Mouse (Mus musculus) cerebellum, postnatal 36 days (tissue): Measurements from ENCODE around the gene 5730522E02Rik.
A peak's percentile ranks its signal among the peaks of the same experiment; 100 is the strongest.
"Not testable (repeated sequence)": the region's sequence is repeated elsewhere in the genome, so short reads cannot be mapped to it uniquely, and the experiment has no call there.

ENCODE experiments used
- DNase-seq, 2 experiments: peaks; one replicate each; pipeline ENCODE4 v3.0.0; 2021 to 2022; ENCODE audit warnings: mixed read lengths in 2 of 2

5730522E02Rik gene

DNA sequence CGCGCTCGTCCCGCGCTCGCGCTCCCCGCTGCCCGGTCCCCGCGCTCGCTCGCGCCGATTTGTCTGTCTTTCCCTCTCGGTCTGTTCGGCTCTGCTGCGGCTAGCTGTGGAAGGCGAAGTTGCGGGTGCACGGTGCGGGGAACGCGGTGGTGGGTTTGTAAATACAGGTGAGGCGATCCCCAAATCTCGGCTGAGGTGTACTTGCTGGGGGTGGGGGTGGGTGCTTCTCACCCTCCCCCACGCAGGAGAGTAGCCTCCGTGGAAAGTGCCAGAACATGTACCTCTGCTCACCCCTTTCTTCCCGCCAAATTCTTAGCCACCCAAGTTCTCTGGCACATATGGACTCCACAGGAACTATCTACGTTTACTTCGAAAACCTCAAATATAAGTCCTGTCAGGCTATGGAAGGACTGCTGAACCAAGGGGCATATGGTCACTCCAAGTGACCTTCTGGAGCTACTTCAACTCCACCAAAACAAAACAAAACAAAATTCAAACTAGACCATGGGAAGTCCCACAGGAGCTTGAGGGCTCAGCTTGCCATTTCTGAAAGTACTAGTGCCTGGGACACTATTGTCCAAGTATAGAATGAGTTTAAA is at the start of gene 5730522E02Rik:
Gene 5730522E02Rik (minus strand): TSS at position 182 of the 599 bp plus-strand sequence.
- DNase-seq = peak in 1 of 2 experiments; percentile 32

DNA sequence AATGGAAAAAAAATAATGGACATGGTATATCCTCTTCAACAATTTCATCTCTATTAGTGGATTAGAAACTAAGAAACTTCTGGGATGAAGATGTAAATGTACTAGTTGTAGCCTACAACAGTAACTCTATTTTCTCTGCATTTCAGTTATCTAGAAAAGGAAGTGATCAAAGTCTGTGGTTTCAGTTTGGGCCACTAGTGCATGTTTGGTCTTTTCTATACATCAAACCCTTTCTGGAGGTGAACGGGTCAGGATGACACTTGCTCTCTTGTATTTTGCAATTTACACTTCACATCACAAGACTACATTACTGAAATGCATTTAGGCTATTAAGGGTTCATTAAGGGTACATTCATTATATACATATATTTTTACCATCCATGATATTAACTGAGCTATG is 26.0 kb upstream of the 5730522E02Rik start:
- DNase-seq = no peak

DNA sequence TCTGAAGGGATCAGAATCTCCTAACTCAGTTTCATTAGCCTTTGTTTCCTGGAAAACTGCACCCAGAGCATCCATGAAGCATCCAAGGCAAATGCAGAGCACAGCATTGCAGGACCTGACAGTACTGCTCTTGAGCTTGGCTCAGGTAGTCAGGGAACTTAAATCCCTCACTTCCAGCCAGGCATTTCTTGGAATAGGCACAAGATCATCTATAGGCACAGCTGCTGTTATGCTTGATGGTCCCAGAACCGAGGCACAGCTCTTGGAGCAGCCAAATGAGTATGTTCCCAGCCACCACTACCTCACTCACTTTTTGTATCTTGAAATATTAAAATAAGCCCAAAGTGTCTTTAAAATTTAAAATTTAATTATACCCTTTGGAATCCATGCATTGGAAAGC is 19.3 kb upstream of the 5730522E02Rik start:
- no peak for DNase-seq

DNA sequence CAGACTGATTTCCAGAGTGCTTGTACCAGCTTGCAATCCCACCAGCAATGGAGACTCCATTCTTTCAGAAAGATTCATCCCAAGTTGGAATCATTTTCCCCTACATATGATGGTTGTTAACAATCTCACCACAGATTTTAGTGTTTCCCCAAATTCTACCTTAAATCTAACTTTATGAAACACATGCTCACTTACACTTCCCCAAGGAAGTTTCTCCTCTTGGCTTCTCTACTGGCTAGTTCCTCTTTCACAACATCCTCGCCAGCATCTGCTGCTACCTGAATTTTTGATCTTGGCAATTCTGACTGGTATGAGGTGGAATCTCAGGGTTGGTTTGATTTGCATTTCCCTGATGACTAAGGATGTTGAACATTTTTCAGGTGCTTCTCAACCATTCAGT is 3.1 kb upstream of the 5730522E02Rik start:
- DNase-seq = not testable (repeated sequence)

DNA sequence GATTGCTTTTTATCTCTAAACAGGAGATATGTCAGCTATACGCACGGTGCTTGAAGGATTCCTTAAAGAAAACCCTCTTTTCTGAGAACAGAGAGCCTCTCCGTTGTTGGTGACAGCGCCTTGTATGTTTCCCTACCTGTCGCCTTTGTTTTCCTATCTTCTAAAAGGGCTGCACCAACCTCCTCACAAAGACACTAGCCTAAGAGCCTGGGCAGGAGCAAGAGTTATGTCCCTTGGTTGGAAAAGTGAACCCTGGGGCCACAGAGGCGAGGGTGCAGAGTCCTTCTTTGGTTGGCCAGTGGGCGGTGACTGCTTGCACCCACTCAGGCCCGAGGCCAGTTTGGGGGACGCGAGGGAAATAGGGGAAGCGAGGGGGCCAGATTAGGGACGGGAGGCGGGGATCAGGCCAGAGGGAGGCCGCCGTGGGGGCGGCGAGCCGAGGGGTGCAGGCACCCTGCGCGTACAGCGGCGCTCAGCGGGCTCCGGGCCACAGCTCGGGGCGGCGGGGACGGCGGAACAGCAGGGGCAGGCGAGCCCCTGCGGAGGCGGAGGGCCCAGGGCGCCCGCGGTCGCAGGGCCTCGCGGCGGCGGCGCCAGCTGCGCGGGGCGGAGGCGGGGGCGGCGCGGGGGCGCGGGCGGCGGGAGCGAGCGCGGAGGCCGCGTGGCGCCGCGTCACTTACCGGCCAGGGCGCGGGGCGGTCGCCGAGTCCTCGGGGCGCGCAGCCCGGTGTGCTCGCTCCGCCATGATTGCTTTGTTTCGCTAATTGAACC is 567 bp downstream of the 5730522E02Rik start:
- peak; percentile 38 to 54 for DNase-seq

DNA sequence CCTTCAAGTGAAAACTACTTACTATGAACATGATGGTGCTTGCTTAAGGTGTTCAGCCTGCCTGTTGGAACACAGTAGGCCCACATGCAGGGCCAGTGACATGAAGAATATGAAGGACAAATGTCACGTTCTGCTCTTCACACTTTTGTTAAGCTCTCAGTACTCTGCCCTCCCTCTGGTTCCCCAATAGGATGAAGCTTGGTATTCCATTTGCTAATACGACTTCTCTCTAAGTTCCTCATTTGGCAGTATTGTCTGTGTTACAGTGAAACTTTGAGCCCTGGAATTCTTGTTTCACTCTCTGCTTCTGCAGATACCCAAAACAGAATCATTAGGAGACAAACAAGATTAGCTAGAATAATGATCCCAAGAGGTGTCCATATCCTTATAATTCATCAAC is 7.1 kb downstream of the 5730522E02Rik start:
- DNase-seq = no peak

DNA sequence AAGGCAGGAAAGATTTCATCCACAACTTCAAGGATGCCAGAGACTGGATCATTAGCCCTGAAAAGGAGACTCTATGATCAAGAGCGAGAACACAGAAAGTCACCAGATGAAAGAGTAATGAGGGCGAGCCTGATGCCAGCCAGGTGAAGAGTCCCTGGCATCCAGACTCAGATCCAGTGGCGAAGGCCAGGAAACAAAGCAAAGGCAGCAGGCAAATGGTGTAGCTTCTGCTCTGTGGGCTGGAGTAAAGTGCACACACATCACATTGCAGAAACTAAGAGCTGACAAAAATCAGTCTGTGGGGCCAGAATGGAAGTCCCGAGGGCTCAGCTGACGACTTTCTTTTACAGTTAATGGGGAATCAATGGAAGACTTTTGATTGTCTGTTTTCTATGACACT is 7.7 kb downstream of the 5730522E02Rik start:
- no peak for DNase-seq

DNA sequence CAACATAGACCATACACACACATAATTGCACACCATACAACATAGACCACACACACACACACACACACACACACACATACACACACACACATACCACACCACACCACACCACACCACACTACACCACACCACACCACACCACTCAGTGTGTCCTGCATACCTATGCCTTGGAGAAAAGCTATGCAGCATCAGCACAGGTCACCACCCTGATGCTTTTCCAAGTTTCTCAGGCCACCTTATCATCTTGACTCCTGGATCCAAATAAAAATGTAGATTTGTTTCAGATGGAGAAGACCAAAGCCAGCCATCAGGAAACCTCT is 8.8 kb downstream of the 5730522E02Rik start:
- DNase-seq = no peak

DNA sequence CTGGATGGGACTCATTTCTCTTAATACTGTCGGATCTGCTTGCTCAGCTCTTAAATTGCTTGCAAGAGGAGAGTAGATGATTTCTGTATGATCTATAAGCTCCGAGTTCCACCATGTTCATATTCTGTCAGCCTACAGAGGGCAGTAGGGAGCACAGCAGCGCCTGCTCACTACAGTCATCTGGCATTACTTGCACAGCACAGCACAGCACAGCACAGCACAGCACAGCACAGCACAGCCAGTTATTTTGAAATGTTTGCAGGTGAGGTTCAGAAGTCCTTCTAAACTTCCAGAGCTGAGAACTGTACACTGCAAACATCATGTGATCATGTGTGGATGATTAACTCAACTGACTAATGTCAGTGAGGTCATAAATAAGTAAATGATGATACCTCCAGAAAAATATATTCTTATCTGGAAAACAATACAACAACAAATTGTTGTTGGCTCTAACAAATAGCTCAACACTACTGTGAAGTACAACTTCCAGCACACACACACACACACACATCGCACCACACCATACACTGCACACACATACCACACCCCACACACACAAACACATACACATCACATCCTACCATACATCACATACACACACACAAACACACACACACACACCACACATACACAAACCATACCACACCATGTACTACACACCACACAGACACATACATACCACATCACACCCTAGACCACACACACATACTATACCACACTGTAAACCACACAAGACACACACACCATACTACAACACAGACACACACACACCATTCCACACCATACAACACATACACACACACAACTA is 9.4 kb downstream of the 5730522E02Rik start:
- DNase-seq = peak; percentile 57 to 66

DNA sequence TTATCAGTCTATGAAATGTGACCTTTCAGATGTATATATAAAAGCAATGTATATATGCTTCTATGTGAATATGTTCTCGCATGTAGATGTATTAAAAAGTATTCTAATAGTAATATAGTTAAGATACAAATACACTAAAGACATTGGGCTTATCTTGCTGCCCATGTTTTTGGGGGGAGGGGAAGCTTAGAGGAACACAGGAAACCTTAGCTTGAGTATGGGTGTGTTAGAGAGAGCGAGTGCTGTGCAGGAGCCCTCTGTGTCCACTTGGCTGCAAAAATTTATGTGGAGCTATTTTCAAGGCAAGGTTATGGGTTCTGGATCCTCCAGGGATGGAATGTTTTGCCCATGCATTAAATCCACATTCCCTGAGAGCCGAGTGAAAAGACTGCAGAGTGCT is 15.1 kb downstream of the 5730522E02Rik start:
- DNase-seq = no peak

DNA sequence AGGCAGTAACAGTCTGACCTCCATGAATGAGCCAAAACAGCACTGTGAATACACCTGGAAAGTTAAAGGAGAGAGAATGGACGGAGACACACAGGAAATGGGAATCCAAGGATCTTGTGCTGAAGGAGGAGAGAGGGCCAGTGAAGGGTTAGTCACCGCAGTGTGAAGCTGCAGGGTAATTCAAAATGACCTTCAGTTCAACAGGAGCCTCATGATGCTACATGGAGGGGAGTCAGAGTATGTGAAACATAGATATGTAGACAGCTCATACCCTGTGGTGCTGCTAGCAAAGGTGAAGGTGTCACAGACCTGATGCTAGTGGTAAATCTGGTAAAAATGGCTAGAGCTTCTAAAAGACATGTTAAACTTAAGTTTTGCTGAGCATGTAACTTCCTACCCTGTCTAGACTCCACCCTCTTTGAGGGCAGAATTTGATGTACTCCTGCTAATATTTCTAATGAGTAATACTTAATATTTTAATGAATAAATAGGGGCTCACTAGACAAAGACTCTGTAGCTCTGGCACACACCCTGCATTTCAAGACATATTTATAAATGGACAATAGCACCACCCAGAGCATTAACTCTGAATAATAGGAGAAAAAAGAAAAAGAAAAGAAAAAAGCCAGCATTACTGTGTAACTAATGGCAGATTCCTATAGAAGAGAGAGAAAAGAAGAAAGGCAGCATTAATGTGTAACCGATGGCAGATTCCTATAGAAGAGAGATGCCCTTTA is 23.2 kb downstream of the 5730522E02Rik start:
- no peak for DNase-seq

DNA sequence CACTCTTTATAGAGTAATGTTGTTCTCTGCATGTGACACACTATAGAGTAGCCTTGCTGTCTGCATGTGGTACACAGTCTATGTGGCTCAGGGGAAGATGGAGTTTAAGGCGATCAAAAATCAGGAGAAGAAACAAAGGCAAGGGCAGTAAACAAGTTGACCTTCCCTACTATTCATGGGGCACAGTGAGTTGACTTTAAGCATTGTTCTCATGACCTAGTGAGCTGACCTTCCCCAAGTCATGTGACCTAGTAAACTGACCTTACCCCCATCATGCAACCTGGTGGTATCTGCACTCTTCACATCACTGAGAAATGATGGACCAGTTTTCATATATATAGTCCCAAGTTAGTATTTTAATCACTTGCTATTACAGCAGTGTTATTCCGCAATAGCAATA is 40.0 kb downstream of the 5730522E02Rik start:
- no peak for DNase-seq

DNA sequence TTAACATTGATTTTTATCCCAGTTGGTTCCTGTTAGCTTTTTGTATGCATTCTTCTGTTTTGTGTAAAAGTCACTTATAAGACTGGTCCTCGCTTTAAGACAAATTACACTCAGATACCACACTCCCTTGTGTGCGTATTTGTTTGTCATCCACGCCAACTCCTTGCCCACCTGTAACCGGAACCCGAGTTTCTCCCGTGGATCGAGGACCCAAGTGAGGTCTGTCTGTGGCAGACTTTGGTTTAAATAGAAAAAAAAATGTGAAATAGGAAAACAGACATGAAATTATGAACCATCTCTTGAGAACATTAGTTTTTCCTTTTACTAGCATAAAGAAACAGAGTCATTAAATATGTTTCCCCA is 43.0 kb downstream of the 5730522E02Rik start:
- no peak for DNase-seq

DNA sequence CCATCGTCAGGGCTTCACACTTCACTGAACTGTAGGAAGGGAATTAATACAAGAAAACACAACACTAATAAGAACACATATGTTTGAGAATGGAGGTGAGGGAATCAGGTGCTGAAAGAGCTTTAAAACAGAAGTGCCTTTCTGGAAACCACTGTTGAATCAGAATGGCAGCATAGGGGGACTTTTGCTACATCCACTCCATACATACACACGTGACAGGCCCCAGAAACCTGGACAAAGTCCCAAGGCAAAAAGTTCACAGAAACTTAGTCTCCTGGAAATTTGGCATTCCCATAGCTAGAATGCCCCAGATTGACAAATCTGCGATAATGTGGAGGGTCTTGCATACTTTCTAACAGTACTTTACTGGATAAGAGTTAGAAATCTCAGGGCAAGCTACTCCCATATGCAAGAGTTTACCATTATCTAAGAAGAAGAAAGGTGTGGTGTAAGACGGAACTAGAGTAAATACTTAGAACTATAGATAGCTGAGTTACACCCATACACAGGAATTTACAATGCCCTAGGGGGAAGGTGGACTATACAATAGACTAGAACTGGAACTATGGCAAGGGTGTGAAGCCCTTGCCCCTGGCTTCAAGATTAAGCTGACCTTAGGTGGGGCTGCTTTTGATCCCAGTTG is 43.5 kb downstream of the 5730522E02Rik start:
- DNase-seq = no peak

DNA sequence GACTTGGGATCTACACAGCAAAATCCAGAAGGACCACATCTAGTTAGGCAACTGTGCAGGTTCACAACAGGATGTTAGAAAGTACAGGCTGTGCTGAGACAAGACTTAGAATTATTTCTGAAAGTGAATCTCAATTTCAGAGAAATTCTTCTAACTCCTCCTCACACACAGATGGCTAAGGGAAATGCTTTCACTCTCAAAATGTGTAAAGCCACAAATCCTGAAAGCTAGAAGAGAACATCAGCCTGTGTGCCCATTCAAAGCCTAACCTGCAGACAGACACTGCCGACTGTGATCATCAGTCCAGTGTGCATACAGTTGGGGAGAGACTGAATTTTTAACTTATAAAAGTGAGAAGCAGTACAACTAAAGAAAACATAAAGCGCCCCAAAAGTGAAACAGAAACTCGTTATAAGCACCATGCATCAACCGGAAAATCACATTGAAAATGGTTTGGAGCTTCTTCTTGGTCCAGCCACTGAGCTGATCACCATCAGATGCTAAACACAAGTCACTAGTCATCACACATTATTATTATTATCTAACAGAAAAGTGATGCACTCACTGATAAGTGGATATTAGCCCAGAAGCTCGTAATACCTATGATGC is 45.8 kb downstream of the 5730522E02Rik start:
- DNase-seq = no peak

DNA sequence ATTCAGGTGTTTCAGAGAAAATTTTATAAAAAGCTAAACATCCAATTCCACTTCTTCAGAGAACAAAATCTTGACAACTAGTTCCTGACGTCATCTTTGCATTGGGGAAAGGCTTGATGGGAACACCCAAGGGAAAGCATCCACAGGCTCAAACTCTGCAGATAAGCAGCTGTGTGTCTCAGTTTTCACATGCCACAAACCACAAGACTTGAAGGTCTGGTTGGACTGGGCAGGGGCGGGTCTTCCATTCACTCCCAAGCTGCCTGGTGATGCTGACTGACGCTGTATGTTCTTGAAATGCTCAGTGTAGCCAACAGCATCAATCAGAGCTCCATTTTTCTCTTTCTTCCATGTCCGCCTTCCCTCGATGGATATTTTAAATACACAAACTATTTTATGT is 49.2 kb downstream of the 5730522E02Rik start:
- no peak for DNase-seq

DNA sequence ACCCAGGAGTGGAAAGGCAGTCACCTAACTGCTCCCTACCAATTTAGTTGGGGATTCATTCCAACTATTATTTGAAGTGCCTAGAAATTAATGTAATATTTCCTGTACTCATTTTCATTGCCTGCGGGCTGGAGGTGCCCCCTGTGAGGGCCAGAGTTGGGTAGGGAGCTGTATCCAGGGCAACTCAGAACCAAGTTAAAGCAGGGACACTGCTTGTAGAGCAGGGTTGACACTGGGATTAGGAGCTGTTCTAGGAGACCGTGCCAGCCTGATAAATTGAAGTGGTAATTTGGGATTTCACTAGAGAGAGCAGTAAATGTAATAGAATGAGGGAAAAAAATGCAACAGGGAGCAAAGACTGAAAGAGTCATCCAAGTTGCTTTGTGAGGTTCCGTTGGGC is 51.5 kb downstream of the 5730522E02Rik start:
- no peak for DNase-seq

DNA sequence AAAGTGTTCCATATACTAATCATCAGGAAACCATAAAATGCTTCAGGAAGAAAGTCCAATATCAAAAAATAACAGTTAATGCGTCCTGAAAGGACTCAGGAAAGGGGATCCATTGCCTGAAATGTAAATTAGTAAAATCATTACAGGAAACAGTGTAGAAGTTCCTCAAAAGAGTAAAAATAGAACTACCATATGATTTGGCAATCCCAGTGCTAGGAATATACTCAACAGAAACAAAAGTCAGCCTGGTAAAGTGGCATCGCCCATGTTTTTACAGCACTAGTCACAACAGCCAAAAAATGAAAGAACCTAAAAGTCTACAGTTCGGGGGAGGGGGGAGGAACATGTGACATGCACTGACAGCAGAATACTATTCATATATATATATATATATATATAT is 70.5 kb downstream of the 5730522E02Rik start:
- DNase-seq = no peak

DNA sequence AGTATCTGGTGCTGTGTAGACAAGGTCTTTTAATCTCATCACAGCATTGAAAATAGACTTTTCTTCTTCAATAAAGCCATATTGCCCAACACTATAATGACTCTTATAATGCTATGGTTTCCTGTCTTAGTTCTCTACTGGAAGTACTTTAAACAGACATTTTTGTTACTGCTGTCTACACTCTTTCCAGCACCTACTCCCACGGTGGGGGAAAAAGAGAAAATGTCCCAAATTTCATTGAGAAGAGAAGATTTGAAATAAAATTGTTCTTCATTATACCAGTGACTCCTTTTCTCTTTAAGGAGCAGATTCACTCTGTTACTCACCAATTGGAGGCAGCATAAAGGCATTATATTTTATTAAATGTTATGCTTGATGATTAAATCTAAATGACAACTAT is 72.5 kb downstream of the 5730522E02Rik start:
- DNase-seq = no peak

DNA sequence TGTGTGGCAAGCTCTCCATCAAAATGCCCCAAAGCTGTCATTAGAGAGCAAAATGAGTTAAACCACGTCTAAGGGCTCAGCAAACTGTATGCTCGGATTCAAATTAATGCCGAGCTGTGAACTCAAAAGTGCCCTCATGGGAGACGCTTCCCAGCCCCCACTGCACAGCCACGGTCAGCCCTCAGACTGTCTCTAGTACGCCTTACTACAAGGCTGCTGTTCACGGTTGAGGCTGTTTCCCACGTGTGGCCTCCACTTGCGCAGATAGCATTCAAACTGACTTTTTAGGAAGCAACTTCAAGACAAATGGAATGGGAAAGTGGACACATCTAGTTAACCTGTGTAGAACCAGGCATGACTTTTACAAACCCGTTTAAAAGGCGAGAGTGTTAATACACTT is 79.7 kb downstream of the 5730522E02Rik start:
- no peak for DNase-seq

DNA sequence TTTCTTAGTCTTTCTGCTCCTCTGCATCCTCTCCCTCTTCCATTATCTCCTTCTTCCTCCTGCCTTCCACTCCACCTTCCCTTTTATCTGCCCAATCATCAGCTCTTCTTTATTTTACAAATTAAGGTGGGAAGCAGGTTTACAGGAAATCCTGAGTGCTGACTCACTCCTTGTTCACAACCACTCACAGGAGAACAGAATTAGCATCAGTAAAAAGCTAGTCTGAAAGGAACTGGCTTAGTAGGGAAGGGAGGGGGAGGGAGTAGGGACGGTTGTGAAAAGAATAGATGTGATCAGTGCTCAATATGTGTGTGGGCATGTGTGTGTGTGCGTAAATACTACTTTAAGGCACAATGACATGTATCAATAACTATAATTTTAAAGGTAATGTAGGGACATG is 81.5 kb downstream of the 5730522E02Rik start:
- DNase-seq = no peak

DNA sequence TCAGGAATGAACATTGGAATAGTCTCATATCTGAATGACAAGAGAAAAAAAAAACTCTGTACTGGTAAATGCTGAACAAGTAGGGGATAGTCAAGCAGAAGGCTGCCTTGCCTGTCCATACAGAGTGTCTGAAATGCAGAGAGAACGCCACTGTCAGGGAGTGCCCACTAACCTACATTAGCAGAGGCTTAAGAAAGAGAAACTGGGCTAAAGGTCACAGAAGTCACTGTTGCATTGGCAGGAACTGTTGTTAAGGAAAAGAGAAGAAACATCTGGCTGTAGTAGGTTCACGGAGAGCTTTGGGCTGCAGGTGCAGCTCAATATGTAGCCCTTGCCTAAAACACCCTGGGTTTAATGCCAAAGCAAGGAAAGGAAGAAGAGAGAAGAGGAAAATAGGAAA is 82.2 kb downstream of the 5730522E02Rik start:
- no peak for DNase-seq
